Mouse (Mus musculus) kidney, adult 9 months (tissue): ENCODE measurements around the gene Mettl22.

Experiments
- DNase-seq: peaks from one replicate; pipeline ENCODE4 v3.0.0; 2022

Mettl22 gene

GRCm38 (mm10) chr16:8470603-8471481, at the start of gene Mettl22:
Mettl22 (plus strand) TSS chr16:8470788.
- DNase-seq = peak; percentile 93

- DNase-seq = no peak
These were observed 49.7 kb upstream of the Mettl22 start for GRCm38 (mm10) chr16:8420842-8421241.

GRCm38 (mm10) chr16:8423626-8424114, 46.9 kb upstream of the Mettl22 start:
- no peak for DNase-seq

- no peak for DNase-seq
These were observed 46.2 kb upstream of the Mettl22 start for GRCm38 (mm10) chr16:8424161-8424970.

GRCm38 (mm10) chr16:8424971-8425330, 45.6 kb upstream of the Mettl22 start, which contains the start of gene Tmem114:
Tmem114 (minus strand) TSS chr16:8425136.
- DNase-seq = peak; percentile 30

- no peak for DNase-seq
These were observed 44.9 kb upstream of the Mettl22 start for GRCm38 (mm10) chr16:8425736-8426135.

GRCm38 (mm10) chr16:8429531-8429930, 41.1 kb upstream of the Mettl22 start:
- no peak for DNase-seq

GRCm38 (mm10) chr16:8432616-8433015, 38.0 kb upstream of the Mettl22 start:
- no peak for DNase-seq

- no peak for DNase-seq
These were observed 25.7 kb upstream of the Mettl22 start for GRCm38 (mm10) chr16:8444911-8445310.

- no peak for DNase-seq
These were observed 24.3 kb upstream of the Mettl22 start for GRCm38 (mm10) chr16:8446256-8446655.

- no peak for DNase-seq
These were observed 17.3 kb upstream of the Mettl22 start for GRCm38 (mm10) chr16:8453301-8453700.

GRCm38 (mm10) chr16:8455221-8455620, 15.4 kb upstream of the Mettl22 start:
- DNase-seq = no peak

GRCm38 (mm10) chr16:8458391-8458790, 12.2 kb upstream of the Mettl22 start:
- no peak for DNase-seq

GRCm38 (mm10) chr16:8459098-8459497, 11.5 kb upstream of the Mettl22 start:
- peak; percentile 55 for DNase-seq

- no peak for DNase-seq
These were observed 456 bp upstream of the Mettl22 start for GRCm38 (mm10) chr16:8470132-8470531.

GRCm38 (mm10) chr16:8487396-8488005, 16.9 kb downstream of the Mettl22 start:
- no peak for DNase-seq

- no peak for DNase-seq
These were observed 18.8 kb downstream of the Mettl22 start for GRCm38 (mm10) chr16:8489340-8489739.

- DNase-seq = peak; percentile 33
These were observed 21.3 kb downstream of the Mettl22 start for GRCm38 (mm10) chr16:8491743-8492490.

- peak; percentile 76 for DNase-seq
These were observed 23.7 kb downstream of the Mettl22 start for GRCm38 (mm10) chr16:8494268-8494667.

GRCm38 (mm10) chr16:8496967-8497366, 26.4 kb downstream of the Mettl22 start:
- DNase-seq = no peak

GRCm38 (mm10) chr16:8504271-8504670, 33.7 kb downstream of the Mettl22 start:
- no peak for DNase-seq

GRCm38 (mm10) chr16:8509894-8510293, 39.3 kb downstream of the Mettl22 start:
- no peak for DNase-seq
